10 mouse cellular contexts compared by ENCODE assay signal in the genomic region with DNA sequence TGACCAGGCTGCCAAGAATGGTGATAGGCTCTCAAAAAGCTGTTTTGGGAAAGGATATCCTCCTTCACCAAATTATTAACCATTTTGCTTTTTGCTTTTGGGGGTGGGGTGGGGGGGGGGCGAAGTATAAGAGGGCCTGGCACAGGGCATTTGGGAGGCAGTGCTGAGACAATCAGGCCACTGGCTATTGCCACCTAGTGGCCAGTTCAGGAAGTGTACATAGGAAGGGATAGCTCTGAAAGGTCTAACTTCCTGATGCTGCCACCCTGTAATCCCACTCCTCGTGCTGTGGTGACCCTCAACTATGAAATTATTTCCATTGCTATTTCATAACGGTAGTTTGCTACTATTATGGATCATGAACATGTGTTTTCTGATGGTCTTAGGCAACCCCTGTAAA. TPM values are rescaled to one million over a fixed set of nuclear protein-coding genes. Genes with fewer than 3 reads are reported as not detected.
DNase-seq lines count a peak whose midpoint lies in the region; TF ChIP-seq lines count a peak whose summit lies in the region.
"Had no signal": no experiment of that assay in that cellular context is flagged by ENCODE, and none has a peak within 500 bp of the region (broad histone marks: within the 10 kb centered on the region; RNA-seq: fewer than 3 reads in every experiment).

No protein-coding gene starts in this region.

- no peak overlapping the region for H3K4me3 ChIP-seq in layer of hippocampus, adult 2 months
- H3K4me3 ChIP-seq: heart, embryonic 13.5 days; midbrain, embryonic 12.5 days had no signal

- peak; percentile 80 for TF ChIP-seq CTCF in layer of hippocampus, adult 2 months (conservative IDR thresholded peaks at IDR 0.05)

- DNase-seq in cerebellum, adult 18-20 months: peak; percentile 75 to 79
- DNase-seq in cerebellum, adult 11-12 months: no peak
- DNase-seq in layer of hippocampus, adult 2 months (ENCODE audit: low spot score in 2 of 2): peak in 1 of 2 experiments; percentile 60
- DNase-seq in layer of hippocampus, adult 9-11 months: no peak
- DNase-seq in ES-CJ7 (ENCODE audit: low read depth, low spot score): peak; percentile 61
- DNase-seq in lung, postnatal 36 days: peak; percentile 78
- DNase-seq in frontal cortex, postnatal 14 days (ENCODE audit: low spot score in 2 of 2): no peak
- no peak for DNase-seq in neural tube, embryonic 10.5 days (ENCODE audit: extremely low spot score, low spot score)

- no peak overlapping the region for H3K27ac ChIP-seq in layer of hippocampus, adult 2 months
- H3K27ac ChIP-seq: heart, embryonic 13.5 days; midbrain, embryonic 12.5 days had no signal

RNA-seq across cellular contexts. Expression of a gene that starts 5.5 kb away (rescaled TPM):
- 100 to 1,000 TPM; 288 to 310 TPM for total RNA-seq in layer of hippocampus, adult 2 months (2021)

RNA-seq across cellular contexts. Expression of a gene that starts 16.4 kb away (rescaled TPM):
- 1 to 10 TPM; 6.4 to 6.7 TPM for total RNA-seq in layer of hippocampus, adult 2 months (2021)

RNA-seq across cellular contexts. Expression of a gene that starts 40.3 kb away (rescaled TPM):
- total RNA-seq in layer of hippocampus, adult 2 months (2021): 1 to 10 TPM; 5.8 to 6.8 TPM

RNA-seq across cellular contexts. Expression of a gene that starts 41.9 kb away (rescaled TPM):
- total RNA-seq in layer of hippocampus, adult 2 months (2021): 10 to 100 TPM; 44.0 to 44.4 TPM

Comparison
In these comparisons a context has a peak if more than half of its experiments do, and no peak if none do; other contexts are left out.
1. DNase-seq: peak in cerebellum, adult 18-20 months (2 of 2), ES-CJ7 (single experiment) and lung, postnatal 36 days (single experiment); none in cerebellum, adult 11-12 months (single experiment), layer of hippocampus, adult 9-11 months (single experiment), frontal cortex, postnatal 14 days (0 of 2) and neural tube, embryonic 10.5 days (single experiment).